Mouse (Mus musculus) 416B (cell line): ENCODE results near the gene Dner.

Experiments
- DNase-seq: peaks from one replicate; pipeline ENCODE4 v3.0.0; 2011; ENCODE audit warnings: low read depth

The Dner gene

GRCm38 (mm10) chr1:84321327-84321726 is 374.7 kb downstream of the Dner start:
- no peak for DNase-seq
